ENCODE assay signal across 8 mouse cellular contexts in genomic region chr10:13964501-13965281, GRCm38 (mm10). TPM values are rescaled to one million over a fixed set of nuclear protein-coding genes. Genes with fewer than 3 reads are reported as not detected.
DNase-seq lines count a peak whose midpoint lies in the region; ATAC-seq and TF ChIP-seq lines count a peak whose summit lies in the region.

No protein-coding gene starts in this region.

- peak; percentile 30 for ATAC-seq in forebrain, embryonic 13.5 days
- peak; percentile 76 for ATAC-seq in liver, postnatal 0 days
- peak; percentile 23 for ATAC-seq in neural tube, embryonic 12.5 days (ENCODE audit: low FRiP score, low read depth)
- peak; percentile 48 for ATAC-seq in stomach, embryonic 16.5 days (ENCODE audit: insufficient read depth, low FRiP score)

- peaks cover 16% of the 10 kb centered on the region for H3K4me1 ChIP-seq in forebrain, embryonic 13.5 days
- peaks cover 3% of the 10 kb centered on the region for H3K4me1 ChIP-seq in liver, postnatal 0 days (ENCODE audit: insufficient read depth)
- peaks cover 5% of the 10 kb centered on the region; the same call in 1 of the 2 replicates for H3K4me1 ChIP-seq in neural tube, embryonic 12.5 days
- 0 out of 2 replicates have a peak, but pooled peaks cover 2% of the 10 kb centered on the region for H3K4me1 ChIP-seq in stomach, embryonic 16.5 days (ENCODE audit: control insufficient read depth, insufficient read depth, low read length)

- peak overlapping the region; percentile 100 for H3K4me2 ChIP-seq in forebrain, embryonic 13.5 days
- peak overlapping the region; percentile 92 for H3K4me2 ChIP-seq in liver, postnatal 0 days (ENCODE audit: low read depth, low read length)
- peak overlapping the region; percentile 98 for H3K4me2 ChIP-seq in neural tube, embryonic 12.5 days (replicated peaks)
- peak overlapping the region; percentile 94 for H3K4me2 ChIP-seq in stomach, embryonic 16.5 days (ENCODE audit: low read depth, low read length)

- peaks cover 16% of the 10 kb centered on the region; the same call in 1 of the 2 replicates for H3K27me3 ChIP-seq in forebrain, embryonic 13.5 days
- H3K27me3 ChIP-seq in liver, postnatal 0 days (ENCODE audit: insufficient read depth, low read length), result peaks cover 34% of the 10 kb centered on the region
- H3K27me3 ChIP-seq in neural tube, embryonic 12.5 days (replicated peaks), result no peaks in the 10 kb centered on the region
- H3K27me3 ChIP-seq in stomach, embryonic 16.5 days (ENCODE audit: control insufficient read depth, insufficient read depth, low read length), result no peaks in the 10 kb centered on the region

- H3K36me3 ChIP-seq in forebrain, embryonic 13.5 days (ENCODE audit: poor library complexity, severe bottlenecking), result no peaks in the 10 kb centered on the region
- H3K36me3 ChIP-seq in liver, postnatal 0 days (replicated peaks; ENCODE audit: insufficient read depth, low read length), result no peaks in the 10 kb centered on the region
- no peaks in the 10 kb centered on the region for H3K36me3 ChIP-seq in neural tube, embryonic 12.5 days
- H3K36me3 ChIP-seq in stomach, embryonic 16.5 days (ENCODE audit: control insufficient read depth, insufficient read depth, low read length), result no peaks in the 10 kb centered on the region

- H3K9ac ChIP-seq in forebrain, embryonic 13.5 days, result peak overlapping the region; percentile 88
- H3K9ac ChIP-seq in liver, postnatal 0 days (replicated peaks), result peak overlapping the region; percentile 74
- H3K9ac ChIP-seq in neural tube, embryonic 12.5 days, result peak overlapping the region; percentile 88
- peak overlapping the region; percentile 92 for H3K9ac ChIP-seq in stomach, embryonic 16.5 days (ENCODE audit: low read length)

- intact Hi-C loops in heart, postnatal 10 days (cut with DNase I), result loop anchor here (2.0 to 5.0 kb wide), 4 partner anchors 92 to 402 kb away; partner anchors contain the start of gene Aig1

- DNase-seq in CD4-positive, CD25-positive, alpha-beta regulatory T cell, adult 2 months (ENCODE audit: low read depth, low spot score), result peak; percentile 86
- DNase-seq in brain, embryonic 14.5 days (ENCODE audit: low read depth), result peak; percentile 73
- peak; percentile 94 to 96 for DNase-seq in heart, postnatal 10 days
- DNase-seq in kidney, postnatal 4 days, result peak; percentile 83 to 89
- peak; percentile 87 for DNase-seq in liver, postnatal 0 days

- peak; percentile 4; the same call in 1 of the 2 replicates for TF ChIP-seq EP300 in liver, postnatal 0 days (IDR thresholded peaks at IDR 0.05; ENCODE audit: low read depth)

- WGBS in forebrain, embryonic 13.5 days, result under 1% methylated on average over 64 of the region's 65 CpGs
- WGBS in liver, postnatal 0 days (ENCODE audit: insufficient replicate concordance), result under 1% methylated on average over 64 of the region's 65 CpGs
- under 1% methylated on average over 65 of the region's 65 CpGs for WGBS in neural tube, embryonic 12.5 days
- WGBS in stomach, embryonic 16.5 days, result under 1% methylated on average over 65 of the region's 65 CpGs

- peak overlapping the region; percentile 97 for H3K27ac ChIP-seq in forebrain, embryonic 13.5 days
- H3K27ac ChIP-seq in liver, postnatal 0 days (ENCODE audit: low read depth), result peak overlapping the region; percentile 90
- H3K27ac ChIP-seq in neural tube, embryonic 12.5 days, result peak overlapping the region; percentile 97
- H3K27ac ChIP-seq in stomach, embryonic 16.5 days (ENCODE audit: low read length), result peak overlapping the region; percentile 98

- no peak for TF ChIP-seq CTCF in brain, embryonic 14.5 days (IDR thresholded peaks at IDR 0.05; ENCODE audit: borderline replicate concordance, extremely low read depth, insufficient read depth, insufficient read length)
- TF ChIP-seq CTCF in liver, postnatal 0 days (IDR thresholded peaks at IDR 0.05; ENCODE audit: low read depth), result peak; percentile 32

- peak overlapping the region; percentile 79 for H3K4me3 ChIP-seq in forebrain, embryonic 13.5 days
- H3K4me3 ChIP-seq in liver, postnatal 0 days (ENCODE audit: low read depth, low read length), result peak overlapping the region; percentile 65
- H3K4me3 ChIP-seq in neural tube, embryonic 12.5 days, result peak overlapping the region; percentile 80
- H3K4me3 ChIP-seq in stomach, embryonic 16.5 days (replicated peaks; ENCODE audit: low read length), result peak overlapping the region; percentile 89

- no peak for TF ChIP-seq POLR2A in brain, embryonic 14.5 days (IDR thresholded peaks at IDR 0.05; ENCODE audit: borderline replicate concordance, extremely low read depth, insufficient read depth, insufficient read length, poor library complexity, severe bottlenecking)

- no peaks in the 10 kb centered on the region for H3K9me3 ChIP-seq in forebrain, embryonic 13.5 days (replicated peaks)
- no peaks in the 10 kb centered on the region for H3K9me3 ChIP-seq in liver, postnatal 0 days (ENCODE audit: low read length)
- no peaks in the 10 kb centered on the region for H3K9me3 ChIP-seq in neural tube, embryonic 12.5 days
- H3K9me3 ChIP-seq in stomach, embryonic 16.5 days (replicated peaks; ENCODE audit: control insufficient read depth, low read length), result no peaks in the 10 kb centered on the region

RNA-seq across cellular contexts. Expression of gene Hivep2, which starts 1.2 kb away (rescaled TPM):
- polyA plus RNA-seq in brain, embryonic 14.5 days (2012; rRNA removed), result 18.0 and 18.6 TPM in 2 replicates
- 5.3 and 7.3 TPM in 2 replicates for polyA plus RNA-seq in forebrain, embryonic 13.5 days (2015; fragmentation: Nextera tagmentation; extraction: Ambion mirVana)
- total RNA-seq in heart, postnatal 10 days (2021), result 10 to 100 TPM; 25.7 to 28.4 TPM
- polyA plus RNA-seq in liver, postnatal 0 days (2015; fragmentation: Nextera tagmentation; extraction: Ambion mirVana), result 0.62 and 0.82 TPM in 2 replicates
- 5.6 and 6.9 TPM in 2 replicates for polyA plus RNA-seq in neural tube, embryonic 12.5 days (2016; fragmentation: Nextera tagmentation; extraction: Ambion mirVana)
- polyA plus RNA-seq in stomach, embryonic 16.5 days (2015; fragmentation: Nextera tagmentation; extraction: Ambion mirVana), result 5.6 and 6.2 TPM in 2 replicates

Comparison
In these comparisons a context has a peak if more than half of its experiments do, and no peak if none do; other contexts are left out.
1. Peak in every context shown above with its lines: DNase-seq, ATAC-seq, H3K4me3 ChIP-seq and H3K27ac ChIP-seq.
2. ATAC-seq: peak in every context shown above with its lines; median percentile 76 in liver, postnatal 0 days; 48 in stomach, embryonic 16.5 days; 30 in forebrain, embryonic 13.5 days; 23 in neural tube, embryonic 12.5 days.